Mouse (Mus musculus) adrenal gland (tissue): Measurements from ENCODE around the gene Erp29.

ENCODE experiments used
- intact Hi-C: fragments of 180-260 bp; cut with DNase I; formaldehyde crosslinking; loops from one replicate; pipeline ENCODE4 v1.15.1; 2025

The Erp29 gene

DNA sequence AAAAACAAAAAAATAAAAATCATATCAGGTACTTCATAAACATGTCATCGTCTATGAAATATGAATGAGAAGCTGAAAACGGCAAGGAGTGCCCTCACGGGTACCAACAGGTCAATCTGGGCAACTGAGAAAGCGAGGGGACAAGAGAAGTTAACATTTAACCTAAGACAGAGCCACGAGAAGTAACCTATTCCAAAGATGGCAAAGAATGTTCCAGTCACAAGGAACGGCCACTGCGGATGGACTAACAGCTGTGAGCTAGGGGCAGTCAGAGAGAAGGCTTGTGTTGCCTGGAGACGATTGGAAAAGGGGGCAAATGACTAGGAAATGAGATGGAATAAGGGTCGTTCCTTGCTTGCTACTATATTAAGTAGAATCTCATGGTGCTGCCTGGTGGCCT lies 1.8 kb downstream of the Erp29 start:
- intact Hi-C loops = loop anchor here (2.0 kb wide), 1 partner anchor 26 kb away; no protein-coding TSS in a partner anchor

DNA sequence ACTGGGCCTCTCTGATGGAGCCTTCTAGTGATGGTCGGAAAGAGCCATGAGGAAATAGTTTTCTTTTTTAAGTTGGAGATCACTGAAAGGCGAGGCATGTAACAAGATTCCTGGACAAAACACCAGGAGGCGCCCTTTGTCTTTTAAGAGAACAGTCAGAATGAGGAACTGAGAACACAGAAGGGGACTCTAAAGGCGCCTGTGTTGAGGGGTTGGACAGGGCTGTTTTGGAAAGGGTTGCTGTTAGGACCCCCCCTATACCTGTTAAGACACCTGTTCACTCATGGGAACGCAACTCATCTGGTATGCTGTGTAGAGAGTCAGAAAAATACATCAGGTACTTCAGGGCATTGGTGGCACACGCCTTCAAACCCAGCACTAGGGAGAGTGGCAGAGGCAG lies 2.3 kb downstream of the Erp29 start:
- intact Hi-C loops = loop anchor here (2.0 kb wide), 1 partner anchor 27 kb away; no protein-coding TSS in a partner anchor

DNA sequence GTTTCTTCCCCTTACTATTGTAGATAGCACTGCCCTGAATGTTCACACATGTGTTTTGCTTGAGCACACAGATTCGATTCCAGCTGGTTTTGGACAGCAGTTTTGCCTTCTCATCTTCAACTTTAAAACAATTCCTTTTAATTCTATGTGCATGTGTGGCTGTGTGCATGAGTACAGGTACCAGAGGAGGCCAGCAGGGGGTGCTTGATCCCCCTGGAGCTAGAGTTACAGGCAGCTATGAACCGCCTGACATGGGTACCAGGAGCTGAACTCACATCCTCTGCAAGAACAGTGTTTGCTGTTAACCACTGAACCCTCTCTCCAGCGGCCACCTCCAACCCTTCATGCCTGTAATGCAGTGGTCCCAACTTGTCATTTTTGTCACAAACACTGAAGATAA lies 3.9 kb downstream of the Erp29 start:
- intact Hi-C loops = no loop called here

DNA sequence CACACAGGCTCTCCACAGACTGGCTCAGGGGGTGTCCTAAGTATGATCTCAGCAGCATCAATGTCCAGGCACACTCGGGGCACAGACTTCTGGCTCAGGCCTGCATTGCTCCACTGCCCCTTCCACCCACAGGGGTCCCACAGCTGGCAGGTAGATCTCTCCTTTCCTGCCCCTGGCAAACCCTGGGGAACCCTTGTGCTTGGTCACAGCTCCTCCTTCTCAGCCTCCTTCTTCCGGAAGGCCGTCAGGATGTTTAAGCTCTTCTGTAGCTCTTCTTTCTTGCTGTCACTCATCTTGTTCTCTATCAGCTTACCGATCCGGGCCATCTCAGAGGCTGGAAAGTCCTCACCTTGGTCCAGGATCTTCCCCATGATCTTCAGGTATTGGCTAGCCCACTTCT lies 7.4 kb downstream of the Erp29 start:
- intact Hi-C loops = loop anchor here (5.0 kb wide), 1 partner anchor 32 kb away; no protein-coding TSS in a partner anchor

DNA sequence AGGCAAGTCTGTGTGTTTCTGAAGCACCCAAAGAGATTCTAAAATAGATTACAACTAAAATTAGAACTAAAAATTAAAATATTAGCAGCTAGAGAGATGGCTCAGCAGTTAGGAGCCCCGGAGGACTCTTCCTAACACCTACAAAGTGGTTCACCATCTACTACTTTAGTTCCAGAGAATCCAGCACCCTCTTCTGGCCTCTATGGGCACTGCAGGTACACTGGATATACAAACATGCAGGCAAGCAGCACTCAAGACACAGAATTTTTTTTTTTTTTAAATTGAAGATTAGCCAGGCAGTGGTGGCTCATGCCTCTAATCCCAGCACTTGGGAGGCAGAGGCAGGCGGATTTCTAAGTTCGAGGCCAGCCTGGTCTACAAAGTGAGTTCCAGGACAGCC lies 8.8 kb downstream of the Erp29 start:
- intact Hi-C loops = loop anchor here (5.0 kb wide), 1 partner anchor 34 kb away; no protein-coding TSS in a partner anchor

DNA sequence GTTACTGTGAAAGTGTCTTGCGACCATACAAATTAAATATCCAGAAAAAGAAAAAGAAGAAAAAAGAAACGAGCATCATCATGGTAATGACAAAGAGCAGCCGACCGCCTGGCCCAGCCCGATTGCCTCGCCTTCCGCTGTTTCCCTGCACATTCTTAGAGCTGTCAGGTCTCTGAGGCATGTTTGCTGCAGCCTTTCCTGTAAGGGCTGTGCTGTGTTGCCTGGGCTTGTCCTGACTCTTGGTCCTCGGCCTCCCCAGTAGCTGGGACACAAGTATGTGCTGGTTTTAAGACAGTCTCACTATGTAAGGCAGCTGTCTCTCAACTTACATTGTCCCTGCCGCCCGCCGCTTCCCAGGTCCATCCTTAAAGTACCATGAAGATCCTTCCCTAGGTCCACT lies 13.6 kb downstream of the Erp29 start:
- intact Hi-C loops = no loop called here

DNA sequence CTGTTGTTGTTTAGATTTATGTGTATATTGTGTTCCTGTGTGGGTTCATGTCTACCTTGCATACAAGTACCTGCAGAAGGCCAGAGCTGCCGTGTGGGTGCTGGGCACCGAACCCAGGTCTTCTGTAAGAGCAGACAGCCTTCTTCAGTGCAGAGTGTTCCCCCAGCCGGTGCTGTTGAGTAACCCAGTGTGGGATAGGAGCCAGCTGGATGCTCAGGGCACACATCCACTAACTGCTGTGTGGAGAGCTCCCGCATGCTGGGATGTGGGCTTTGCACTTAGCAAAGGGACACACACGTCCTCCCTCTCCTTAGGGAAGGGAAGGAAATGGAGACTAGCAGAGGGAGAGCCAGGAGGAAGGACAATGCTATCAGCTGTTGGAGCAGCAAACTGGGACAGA lies 14.2 kb downstream of the Erp29 start:
- intact Hi-C loops = no loop called here

DNA sequence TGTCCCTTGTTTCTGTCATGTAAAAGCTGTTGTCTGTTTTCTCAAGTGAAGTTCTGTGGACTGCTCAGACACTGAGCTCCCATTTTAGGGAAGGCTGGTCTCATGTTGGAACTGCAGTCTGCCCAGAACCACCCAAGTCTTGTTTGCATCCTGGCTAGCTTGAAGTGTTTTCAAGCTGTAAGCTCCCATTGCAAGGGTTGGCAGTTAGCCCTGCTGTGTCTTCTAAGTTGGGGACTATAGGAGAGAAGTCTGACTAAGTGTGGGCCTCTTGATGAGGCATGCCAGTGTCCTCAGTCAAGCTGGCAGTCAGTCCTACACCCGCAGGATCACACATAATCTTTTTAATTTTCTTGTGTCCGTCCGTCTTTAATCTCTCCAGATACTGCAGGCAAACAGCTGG lies 23.4 kb downstream of the Erp29 start:
- intact Hi-C loops = no loop called here

DNA sequence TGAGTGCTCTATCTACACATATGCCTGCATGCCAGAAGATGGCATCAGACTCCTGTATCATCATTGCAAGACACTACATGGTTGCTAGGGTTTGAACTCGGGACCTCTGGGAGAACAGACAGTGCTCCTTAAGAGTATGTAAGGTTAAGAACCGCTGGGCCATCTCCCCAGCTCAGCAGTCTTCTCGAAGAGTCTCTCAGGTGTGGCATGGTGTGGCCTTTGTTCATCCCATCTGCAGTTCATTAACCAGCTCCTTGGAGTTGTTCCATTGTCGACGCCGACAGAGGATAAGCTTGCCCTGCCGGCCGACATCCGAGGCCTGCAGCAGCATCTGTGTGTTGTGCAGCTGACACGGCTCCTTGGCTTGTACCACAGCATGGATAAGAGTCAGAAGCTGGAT lies 29.0 kb downstream of the Erp29 start:
- intact Hi-C loops = no loop called here

DNA sequence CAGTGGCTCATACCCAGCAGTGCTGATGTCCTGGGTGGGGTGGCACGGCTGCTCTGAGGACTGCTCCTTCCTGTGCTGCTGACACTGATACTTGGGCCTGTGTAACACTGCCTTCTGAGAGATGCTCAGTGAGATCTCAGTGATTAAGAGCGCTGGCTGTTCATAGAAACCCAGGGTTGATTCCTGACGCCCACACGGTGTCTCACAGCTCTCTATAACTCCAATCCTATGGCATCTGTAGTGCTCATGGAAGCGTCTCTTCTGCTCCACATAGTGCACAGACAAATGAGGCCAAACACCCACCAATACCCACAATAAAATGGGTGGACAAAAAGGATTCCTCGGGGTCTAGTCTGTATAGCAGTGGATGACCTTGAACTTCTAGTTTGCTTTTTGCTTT lies 29.5 kb downstream of the Erp29 start:
- intact Hi-C loops = no loop called here

DNA sequence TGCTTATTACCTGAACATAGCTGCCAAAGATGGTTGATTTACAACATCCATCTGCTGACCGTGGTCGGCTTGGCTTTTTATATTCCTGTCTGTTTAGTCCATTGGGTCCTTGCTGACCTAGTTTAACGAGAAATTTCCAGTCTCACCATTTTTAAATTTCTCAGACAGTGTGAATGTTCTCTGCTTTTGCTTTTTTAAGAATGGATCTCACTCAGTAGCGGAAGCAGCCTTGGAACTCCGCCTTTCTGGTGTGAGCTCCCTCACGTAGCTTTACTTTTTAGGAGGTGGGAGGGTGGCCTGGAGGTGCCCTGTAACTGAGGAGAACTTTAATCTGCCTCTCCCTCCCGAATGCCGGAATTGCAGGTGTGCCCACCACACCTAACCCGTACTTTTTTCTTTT lies 31.6 kb downstream of the Erp29 start:
- intact Hi-C loops = no loop called here

DNA sequence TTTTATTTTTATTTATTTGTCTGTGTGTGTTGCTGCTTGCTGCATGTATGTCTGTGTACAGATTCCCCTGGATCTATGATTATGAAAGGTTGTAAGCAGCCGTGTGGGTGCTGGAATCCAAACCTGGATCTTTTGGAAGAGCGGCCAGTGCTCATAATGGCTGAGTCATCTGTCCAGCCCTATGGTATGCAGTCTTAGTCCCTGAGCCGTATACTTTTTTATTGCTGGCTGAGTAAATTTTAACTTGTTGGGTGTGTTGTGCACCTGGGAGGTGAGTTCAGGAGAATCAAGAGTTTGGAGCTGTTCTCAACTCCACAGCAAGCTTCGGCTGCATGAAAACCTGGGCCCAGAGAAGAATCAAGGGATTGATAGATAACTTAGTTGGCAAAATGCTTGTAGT lies 41.3 kb downstream of the Erp29 start:
- intact Hi-C loops = no loop called here

DNA sequence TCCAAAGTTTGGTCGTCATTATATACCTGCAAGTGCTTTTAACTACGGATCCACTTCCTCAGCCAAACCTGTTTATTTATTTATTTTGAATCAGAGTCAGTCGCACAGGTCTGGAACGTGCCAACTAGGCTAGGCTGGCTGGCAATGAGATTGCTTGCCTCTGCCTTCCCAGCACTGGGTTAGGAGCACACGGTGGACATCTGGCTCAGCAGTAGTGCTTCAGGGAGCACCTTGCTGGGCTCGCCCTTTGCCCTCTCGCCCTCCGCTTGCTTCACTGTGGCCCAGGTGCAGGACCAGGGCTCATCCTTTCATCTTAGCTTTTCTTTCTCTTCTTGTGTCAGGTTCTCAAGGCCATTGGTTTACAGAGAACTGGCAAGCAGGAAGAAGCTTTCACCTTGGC lies 44.5 kb downstream of the Erp29 start:
- intact Hi-C loops = no loop called here

DNA sequence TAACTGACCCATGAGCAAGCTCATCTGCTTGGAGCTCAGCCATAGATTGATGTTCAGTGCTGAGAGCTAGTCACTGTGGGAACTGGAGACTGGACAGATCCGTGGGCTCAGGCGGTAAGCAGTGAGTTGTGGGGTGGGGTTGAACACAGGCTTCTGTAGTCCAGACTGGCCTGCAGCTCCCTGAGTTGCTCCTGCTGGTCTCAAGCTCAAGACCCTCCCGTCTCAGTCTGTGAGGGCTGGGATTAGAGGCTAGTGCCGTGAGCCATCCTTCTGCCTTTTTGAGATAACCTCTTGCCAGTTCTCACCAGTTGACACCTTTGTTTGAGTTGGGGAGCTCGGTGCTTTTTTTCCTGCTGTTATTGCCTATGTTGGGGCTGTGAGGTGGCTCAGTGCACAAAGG lies 51.5 kb downstream of the Erp29 start:
- intact Hi-C loops = no loop called here

DNA sequence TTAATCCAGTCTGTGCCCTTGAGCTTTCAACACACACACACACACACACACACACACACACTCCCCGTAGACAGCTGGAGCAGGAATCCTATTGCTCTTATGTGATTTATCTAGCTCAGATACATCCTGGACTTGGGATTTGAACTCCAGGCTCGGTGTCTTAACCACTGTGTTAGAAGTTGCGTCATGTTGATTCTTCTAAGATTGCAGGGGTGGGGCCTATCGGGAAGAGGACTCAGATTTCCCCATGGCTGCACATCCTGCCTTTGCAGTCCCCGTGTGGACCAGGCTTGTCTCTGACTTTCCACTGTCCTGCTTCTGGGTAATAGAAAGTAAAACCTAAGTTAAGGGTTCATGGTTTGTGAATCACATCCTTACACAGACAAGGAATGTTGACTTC lies 52.2 kb downstream of the Erp29 start:
- intact Hi-C loops = no loop called here

DNA sequence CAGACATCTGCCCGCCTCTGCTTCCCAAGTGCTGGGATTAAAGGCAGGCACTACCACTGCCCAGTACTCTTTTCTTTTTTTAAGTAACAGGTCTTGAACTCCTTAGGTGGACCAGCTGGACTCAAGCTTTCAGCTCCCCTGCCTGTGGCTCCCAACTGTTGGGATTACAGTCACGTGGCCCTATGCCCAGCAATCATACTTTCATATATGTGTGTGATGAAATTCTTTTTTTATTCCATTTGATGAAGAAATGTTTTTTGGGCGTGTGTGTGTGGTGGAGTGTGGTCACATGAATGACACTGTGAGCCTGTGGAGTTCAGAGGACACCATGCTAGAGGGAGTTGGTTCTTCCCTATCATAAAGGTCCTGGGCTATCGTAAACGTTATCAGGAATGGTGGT lies 52.8 kb downstream of the Erp29 start:
- intact Hi-C loops = no loop called here

DNA sequence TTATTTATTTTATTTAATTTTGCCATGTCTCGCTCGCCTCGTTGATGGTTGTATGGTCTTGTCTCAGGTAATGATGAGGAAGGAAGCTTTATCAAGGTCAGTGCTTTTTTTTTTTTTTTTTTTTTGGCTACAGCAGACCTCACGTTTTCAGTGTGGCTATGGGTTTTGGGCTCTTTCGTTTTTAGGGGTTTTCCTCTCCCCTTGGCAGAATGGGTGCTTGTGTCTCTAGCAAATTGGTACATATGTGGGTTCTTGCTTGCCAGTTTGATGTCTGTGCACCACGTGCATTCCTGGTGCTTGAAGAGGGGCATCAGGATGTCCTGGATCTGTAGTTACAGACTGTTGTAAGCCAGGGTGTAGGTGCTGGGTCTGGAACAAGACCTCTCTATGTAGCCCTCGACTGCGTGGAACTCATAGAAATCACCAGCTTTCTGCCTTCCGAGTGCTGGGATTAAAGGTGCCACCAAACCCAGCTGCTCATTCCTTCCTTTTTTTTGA lies 53.3 kb downstream of the Erp29 start:
- intact Hi-C loops = no loop called here

DNA sequence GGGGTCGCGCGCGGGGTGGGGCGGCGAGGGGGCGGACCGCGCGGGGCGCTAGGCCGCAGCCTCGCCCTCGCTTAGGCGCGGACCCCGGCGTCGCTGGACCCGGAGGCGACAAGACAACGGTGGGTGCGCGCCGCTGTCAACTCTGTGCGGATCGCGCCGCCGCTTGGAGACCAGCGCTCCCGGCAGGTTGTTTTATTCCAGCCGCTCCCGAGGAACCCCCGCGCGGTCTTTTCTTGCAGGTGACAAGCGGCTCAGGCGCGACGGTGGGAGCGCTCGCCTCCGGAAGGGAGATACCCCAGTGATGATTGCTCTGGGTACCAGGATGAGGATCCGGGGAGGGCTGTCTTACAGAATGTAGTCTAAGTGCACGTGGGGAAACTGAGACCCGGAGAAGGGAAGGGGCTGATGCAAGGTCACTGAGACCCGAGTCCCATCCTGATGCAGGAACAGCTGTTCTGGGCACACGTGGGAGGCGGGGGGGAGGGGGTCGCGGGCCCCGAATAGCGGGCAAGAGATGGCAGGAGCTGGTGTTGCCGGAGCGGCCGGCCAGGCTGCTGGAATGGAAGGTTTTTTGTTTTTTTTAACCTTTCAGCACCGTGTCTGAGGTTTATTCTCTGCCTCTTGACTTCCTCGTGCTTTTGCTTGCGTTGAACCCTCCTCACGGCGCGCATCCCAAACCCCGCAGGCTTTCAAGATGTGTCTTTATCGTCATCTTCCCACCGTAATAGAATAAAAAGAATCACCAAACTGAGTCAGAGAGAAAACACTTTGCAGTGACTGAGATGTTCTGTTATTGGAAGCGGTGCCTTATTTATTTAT lies 54.0 kb downstream of the Erp29 start:
- intact Hi-C loops = no loop called here

DNA sequence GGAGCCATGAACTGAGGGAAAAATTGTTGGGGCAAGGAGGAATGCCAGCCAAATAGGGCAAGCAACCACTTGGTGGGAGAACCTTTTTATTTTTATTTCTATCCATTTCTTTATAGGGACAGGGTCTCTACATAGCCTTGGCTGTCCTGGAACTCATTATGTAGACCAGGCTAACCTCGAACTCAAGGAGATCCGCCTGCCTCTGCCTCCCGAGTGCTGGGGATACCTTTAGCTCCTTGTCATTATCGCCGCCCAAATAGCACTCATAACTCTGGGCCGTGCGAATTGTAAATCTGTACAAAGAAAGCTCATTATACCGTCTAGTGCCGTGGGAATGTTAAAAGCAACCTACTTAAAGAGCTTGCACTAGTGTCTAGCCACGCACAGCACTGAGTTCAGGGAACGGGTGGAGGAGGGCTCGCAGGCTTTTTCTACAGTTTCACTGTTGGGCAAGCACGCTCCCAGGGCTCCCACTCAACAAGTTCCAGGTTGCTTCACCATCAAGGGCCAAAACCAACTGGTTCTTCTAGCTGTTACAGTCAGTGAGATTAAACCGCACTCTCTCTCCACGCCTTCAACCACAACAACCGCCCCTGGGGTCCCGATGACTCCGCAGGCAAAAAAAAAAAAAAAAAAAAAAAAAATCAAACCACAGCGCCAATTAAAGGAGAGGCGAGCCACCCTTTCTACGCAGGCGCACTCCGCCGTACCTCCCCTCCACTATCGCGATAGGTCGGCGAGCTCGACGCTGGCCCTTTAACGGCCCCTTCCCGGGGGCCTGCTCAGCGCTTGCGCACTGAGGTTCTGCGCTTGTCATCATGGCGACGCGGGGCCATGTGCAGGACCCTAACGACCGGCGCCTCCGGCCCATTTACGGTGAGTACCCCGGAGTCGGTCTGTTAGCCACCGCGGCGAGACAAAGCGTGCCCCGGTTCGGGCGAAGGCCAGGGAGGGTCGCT lies 54.8 kb downstream of the Erp29 start, which contains the start of gene Naa25:
Gene Naa25 (plus strand): TSS at position 750 of the 959 bp plus-strand sequence.
- intact Hi-C loops = no loop called here

DNA sequence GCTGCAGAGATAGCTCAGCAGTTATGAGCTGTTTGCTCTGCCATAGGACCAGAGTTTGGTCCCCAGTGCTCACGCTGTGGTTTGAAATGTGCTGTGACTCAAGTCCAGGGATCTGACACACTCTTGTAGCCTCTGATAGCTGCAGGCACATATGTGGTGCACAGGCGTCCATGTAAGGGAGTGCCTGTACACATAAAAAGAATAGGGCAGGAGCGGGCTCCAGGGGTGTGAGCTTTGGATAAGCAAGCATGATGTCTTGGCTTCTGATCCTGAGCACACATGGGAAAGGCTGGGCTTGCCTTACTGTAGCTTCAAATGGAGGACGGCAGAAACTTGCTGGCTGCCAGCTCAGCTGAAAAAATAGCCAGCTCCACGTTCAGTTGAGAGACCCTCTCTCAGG lies 56.7 kb downstream of the Erp29 start:
- intact Hi-C loops = no loop called here

DNA sequence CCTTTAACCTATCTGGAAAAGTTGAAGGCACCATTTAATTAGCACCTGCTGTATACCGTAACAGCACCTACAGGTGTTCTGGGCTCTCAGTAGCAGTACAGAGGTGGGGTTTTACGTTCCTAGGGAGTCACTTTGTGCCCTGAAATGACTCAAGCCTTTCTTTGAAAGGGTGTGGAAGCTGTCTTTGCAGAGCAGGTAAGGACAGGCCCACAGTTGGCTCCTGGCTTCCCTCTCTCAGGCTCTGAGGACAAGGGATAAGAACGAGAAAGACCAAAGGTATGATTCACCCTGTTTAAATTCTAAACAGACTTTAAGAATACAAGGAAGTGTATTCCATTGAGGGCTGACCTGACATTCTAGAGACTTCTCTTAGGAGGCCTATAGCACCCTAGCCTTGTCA lies 58.9 kb downstream of the Erp29 start:
- intact Hi-C loops = no loop called here
